Mouse (Mus musculus) brain, embryonic 14.5 days (tissue): ENCODE measurements at regions not wholly inside any gene's neighbourhood (a gene's known extent, or its start where the extent isn't known, plus 50 kb on each side); places are given as distances from the start of the nearest gene placed in this dataset.

ENCODE experiments used
- CTCF ChIP-seq: fragments of 200-500 bp; IDR thresholded peaks from 2 replicates; pipeline ENCODE4 v1.5.1; 2012; ENCODE audit warnings: inconsistent platforms, mild to moderate bottlenecking, moderate library complexity, borderline replicate concordance; ENCODE audit not compliant: insufficient read depth, insufficient read length; ENCODE audit errors: extremely low read depth
- POLR2A ChIP-seq: fragments of 200-500 bp; IDR thresholded peaks from 2 replicates; pipeline ENCODE4 v1.6.1; 2012; ENCODE audit warnings: mild to moderate bottlenecking, inconsistent platforms, borderline replicate concordance; ENCODE audit not compliant: poor library complexity, insufficient read depth, insufficient read length, severe bottlenecking; ENCODE audit errors: extremely low read depth

- TF ChIP-seq POLR2A, result no peak
- no peak for TF ChIP-seq CTCF
Observed at GRCm38 (mm10) chr1:137053134-137053533, 92.9 kb upstream of the Nr5a2 start.
